Mouse (Mus musculus): ENCODE results near the gene Zfp143.

- TF ChIP-seq CTCF (IDR thresholded peaks at IDR 0.05; ENCODE audit: borderline replicate concordance, extremely low read depth, insufficient read depth, insufficient read length) (no peak), POLR2A (IDR thresholded peaks at IDR 0.05; ENCODE audit: borderline replicate concordance, extremely low read depth, insufficient read depth, insufficient read length, poor library complexity, severe bottlenecking) (no peak)
These were observed 59.3 kb downstream of the Zfp143 start for GRCm38 (mm10) chr7:110120157-110120784.

Data from brain, embryonic 14.5 days (tissue).